Mouse (Mus musculus) spleen, adult 12 weeks (tissue): ENCODE results near the gene Cyp4x1.
"Not testable (repeated sequence)": the region's sequence is repeated elsewhere in the genome, so short reads cannot be mapped to it uniquely, and the experiment has no call there.

Experiments
- DNase-seq: peaks from one replicate; pipeline ENCODE4 v3.0.0; 2022; ENCODE audit warnings: low spot score

Gene Cyp4x1

DNA sequence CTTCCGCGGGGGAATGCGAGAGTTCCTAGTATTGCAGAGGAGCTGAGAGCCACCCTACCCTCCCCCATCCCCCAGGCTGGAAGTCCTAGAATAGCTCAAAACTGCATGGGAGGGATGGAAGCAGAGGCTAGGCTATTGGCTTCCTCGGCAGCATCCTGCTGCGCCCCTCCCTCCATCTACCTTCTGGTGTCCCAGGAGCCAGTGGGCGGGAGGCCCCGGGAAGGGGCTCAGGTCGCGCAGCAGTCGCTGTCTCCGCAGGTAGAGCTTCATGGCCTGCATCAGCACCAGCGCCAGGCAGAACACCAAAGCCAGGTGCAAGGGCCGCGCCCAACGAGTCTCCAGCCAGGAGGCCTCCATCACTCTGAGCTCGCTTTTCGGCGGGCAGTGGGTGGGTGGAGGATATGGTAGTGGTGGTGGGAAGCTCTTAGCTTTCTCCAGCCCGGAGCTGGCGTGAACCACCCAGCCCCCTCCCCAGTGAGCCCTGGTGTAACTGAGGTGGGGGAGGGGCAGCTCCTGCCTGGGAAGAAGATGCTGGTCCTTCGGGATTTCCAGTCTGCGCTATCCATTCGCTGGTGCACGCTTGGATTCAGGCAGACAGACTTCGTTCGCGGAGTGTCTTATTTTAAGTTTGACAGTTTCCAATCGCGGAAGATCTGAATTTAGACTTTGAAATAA lies at the start of gene Cyp4x1:
Gene Cyp4x1, minus strand, starts transcription at position 661 of the 675 bp plus-strand sequence.
- DNase-seq = no peak

DNA sequence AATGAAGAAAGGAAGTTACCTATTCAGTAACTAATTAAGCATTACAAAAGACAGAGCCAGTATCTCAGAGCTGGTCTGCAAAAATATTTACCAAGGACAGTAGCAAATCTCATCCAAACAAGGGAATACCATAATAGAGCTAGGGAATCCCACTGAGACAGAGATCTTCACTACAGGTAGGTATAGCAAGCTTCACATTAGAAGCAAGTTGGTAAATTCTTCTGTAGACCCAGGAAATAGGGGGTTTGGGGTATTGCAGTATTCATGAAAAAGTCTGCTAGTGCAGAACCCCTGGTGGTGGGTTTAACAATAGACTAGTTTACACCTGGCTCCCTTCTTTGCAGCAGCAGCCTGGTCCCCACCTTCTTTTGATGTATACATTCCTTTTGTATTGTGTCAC lies 42.1 kb upstream of the Cyp4x1 start:
- not testable (repeated sequence) for DNase-seq

DNA sequence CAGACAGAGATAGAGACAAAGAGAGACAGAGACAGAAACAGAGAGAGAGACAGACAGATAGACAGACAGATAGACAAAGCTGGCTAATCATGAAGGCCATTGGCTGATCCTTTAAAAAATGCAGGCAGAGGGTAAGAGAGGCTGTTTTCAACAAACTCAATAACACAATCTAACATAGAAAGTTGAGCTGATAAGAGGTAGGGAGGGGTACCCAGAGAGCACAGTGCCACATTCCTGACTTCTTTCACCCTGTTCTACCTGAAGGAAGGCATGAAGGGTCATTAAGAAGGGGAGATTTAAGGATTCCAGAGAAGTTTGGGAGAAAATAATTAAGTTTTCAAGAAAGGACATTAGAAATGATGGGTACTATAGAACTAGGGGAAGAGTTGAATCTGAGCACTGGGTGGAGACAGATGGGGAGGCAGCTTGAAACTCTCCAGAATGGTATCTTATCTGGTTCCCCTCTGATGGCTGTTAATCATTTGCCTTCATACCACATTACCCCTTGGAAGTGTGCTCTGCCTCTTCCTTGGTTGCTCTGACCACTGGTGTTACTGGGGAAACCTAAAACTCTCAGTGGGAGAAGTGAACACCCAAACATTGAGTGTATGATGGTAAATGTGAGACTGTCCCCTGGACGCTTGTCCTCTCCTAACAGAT lies 40.7 kb upstream of the Cyp4x1 start:
- no peak for DNase-seq

DNA sequence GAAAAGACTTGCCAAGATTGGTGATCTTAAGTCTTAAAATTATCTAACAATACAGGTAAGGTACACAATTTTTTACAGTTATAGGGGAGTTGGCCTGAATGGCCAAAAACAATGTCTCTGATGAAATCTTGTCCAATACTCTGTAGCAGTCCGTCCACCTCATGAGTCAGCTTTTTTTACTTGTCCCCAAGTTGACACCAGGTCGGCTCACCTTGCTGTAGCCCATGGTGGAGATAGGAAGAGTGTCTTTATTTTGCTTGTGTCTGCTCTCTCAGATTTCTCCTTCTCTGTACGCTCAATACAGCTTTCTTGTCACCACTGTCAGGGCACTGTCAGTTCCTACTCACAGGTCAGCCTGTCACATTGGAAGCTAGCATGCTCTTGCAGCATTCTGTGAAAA lies 24.9 kb upstream of the Cyp4x1 start:
- DNase-seq = not testable (repeated sequence)

DNA sequence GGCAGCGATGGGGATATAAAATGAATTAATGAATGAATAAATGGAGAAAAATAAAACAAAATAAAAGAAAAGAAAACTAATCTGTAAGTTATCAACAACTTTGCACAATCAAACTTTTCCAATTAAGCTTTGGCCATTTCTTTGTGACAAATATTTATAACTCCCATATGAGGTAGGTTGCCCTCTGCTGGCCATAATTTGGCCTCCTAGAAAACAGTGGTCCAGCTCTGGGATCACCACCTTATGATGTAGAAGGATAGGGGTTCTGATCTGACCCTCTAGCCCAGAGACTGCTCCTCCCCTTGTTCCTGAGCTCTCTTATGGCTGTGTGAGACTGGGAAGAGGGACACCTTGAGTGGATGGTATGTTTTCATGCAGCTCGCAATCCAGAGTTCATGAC lies 20.6 kb upstream of the Cyp4x1 start:
- DNase-seq = no peak

DNA sequence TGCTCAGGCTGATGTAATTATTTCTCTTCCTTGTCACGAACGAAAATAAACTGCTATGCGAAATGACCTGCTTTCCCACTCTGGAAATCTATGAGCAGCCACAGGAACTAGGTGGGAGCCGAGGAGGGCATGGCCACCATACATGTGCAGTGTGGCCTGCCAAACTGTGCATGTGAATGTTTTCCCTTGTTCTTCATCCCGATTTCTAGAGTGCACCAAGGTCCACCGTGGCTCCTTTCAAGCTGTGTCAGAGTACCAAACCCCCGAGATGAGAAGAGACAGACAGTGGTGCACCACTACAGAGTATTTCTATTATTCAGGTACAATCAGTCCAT lies 182 bp upstream of the Cyp4x1 start:
- DNase-seq = no peak

DNA sequence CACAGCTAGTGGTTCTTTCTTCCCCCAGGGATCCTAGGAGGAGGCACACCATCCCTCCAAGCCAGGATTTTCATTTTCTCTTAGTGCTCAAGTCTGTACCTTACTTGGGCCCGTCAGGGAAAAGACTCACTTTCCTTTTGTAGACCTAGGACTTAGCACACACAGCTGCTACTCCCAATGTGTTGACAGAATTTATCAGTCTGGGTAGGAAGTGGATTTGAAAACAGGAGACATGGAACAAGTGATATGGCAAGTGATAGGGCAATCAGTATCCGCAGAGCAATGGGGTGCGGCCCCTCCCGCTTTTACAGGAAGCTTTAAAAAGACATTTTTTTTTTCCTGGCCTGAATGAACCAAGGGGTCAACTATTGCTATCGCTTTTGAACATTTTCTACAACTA lies 996 bp downstream of the Cyp4x1 start:
- no peak for DNase-seq

DNA sequence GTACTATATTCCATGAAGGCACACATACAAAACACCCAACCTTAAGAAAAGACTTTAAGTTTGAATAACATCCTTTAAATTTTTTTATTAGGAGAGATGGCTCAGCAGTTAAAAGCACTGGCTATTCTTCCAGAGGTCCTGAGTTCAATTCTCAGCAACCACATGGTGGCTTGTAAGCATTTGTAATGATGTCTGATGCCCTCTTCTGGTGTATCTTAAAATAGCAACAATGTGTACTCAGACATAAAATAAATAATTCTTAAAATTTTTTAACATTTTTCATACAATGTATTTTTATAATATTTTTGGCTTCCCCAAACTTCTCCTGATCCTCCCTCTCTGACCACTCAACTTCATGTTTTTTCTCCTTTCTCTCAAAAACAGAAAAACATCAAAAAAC lies 9.4 kb downstream of the Cyp4x1 start:
- DNase-seq = no peak

DNA sequence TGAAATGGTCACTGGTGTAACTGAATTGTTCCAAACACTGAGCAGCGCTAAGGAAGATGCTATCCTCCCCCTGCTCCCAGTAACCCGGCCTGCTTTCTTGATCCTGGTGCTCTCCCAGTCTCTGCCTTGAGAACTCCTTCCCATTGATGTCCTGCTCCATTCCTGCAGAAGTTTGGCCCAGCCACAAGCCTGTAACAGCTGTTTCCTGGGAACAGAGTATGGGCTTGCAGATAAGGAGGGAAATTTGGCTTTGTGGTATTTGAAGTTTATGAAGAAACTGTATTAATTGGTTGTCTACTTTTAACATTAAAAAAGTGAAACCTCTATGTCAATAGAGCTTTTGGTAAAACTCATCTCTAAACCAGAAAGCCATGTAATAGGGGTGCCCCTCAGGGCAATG lies 10.6 kb downstream of the Cyp4x1 start:
- no peak for DNase-seq

DNA sequence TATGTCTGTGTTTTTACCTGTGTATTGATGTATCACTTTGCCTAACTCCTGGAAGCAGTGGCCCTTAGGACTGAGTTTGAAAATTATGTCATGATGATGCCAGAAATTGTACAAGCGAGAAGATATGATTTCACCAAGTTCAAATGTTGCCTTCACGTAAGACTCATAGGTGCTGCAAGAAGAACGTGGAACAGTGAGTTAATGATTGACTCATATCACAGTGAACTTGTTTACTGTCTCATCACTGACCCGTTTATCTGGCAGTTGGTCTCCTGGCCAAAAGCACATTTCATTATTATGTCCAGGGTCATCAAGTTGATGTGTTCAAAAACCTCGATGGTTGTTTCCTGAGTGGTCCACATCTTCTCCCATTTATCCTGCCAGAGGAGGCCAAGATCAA lies 12.5 kb downstream of the Cyp4x1 start:
- DNase-seq = no peak

DNA sequence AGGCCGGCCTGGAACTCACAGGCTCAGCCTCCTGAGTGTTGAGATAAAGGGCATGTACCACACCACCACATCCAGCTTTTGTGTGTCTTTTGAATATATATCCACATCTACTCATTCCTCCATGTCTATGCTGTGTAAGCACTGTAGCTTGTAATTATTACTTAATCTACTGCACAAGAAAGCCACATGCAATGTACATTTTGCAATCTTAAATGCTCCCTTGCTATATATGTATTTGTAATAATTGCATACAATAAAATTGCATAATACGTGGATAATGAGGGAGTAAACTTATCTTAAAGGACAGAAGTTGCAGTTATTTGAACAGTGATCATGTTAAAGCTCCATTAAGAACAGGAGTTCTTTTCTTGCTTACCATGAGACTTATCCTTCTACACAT lies 12.9 kb downstream of the Cyp4x1 start:
- no peak for DNase-seq

DNA sequence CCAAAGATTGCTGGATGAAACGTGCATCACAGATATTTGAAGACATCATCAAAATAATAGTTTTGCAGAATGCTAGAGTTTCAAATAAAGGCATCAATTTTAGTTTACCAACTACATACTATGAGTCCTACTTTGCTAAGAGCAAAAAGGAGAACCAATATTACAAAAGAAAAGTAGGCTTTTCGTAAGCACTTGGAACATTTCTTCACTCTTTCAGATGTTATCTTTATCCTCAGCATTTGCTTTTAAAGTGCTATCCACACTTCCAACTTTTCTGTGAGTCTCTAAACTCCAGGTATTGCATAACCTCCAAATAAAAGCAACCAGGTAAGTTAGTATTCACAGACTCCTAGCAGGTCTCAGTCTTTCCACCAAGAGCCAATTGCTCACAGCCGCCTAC lies 14.4 kb downstream of the Cyp4x1 start:
- DNase-seq = no peak

DNA sequence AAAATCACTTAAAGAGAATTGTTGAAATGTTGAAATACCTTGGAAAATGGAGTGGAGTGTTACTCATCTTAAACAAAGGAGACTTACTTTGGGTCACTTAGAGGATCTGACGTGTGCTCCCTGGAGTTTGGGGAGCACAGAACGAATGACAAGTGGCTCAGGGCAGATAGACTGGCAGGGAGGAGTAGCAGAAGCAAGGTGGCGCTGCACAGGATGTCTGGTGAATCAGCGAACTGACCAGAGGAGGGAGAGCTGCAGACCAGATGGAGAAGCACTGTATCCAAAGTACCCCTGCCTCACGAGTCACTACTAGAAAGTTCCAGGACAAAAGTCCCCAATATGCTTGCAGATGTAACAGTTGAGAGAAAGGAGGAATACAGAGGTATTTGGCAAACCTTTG lies 20.8 kb downstream of the Cyp4x1 start:
- DNase-seq = no peak

DNA sequence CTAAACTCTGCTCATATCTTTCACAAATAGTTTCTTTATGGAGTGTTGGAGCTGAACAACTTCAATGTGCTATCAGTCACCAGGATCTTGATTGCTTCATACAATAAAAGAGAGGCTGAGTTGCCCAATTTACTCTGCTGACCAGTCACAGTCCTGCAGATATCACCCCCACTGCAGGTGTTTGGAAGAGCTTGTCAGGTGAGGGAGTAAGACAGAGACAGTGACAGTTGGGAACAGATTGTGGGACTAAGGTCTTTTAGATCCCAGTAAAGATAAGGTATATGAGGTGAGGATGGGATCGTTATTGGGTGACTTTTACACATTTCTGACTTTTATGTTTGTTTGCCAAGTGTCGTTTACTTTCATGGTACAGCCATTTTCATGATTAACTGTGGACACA lies 22.9 kb downstream of the Cyp4x1 start:
- DNase-seq = no peak

DNA sequence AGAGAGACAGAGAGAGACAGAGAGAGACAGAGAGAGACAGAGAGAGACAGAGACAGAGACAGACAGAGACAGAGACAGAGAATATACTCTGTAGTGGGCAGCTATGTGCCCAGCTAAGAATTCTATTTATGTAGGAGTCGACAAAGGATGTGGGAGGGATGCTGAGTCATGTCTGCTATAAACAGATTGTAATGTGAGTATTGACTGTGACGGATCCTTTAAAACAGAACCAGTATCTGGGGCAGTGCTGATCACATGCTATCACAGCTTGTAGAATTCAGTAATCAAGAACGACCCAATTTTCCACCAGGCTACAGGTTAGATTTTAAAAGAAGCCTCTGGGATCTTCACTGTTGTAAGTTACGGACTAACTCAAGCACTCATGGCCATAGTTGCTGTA lies 30.6 kb downstream of the Cyp4x1 start:
- no peak for DNase-seq

DNA sequence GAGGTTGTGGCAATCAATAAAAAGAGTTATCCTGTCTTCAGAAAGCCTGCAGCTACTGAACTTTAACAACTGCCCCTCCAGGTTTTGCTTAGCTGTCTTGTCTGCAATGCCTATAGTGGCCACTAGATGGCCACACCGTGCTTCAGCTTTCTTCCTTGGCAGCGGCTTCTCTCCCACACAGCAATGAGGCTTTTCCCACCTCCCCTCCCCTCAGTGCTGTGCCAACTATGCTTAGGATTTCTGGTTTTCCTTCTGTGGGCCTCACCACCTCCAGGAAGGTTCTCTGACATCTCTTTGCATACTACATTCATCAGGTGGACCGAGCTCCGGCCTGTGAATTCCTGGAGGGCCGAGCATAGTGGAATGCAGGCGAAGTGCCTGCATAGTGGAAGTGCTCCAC lies 32.4 kb downstream of the Cyp4x1 start:
- peak; percentile 50 for DNase-seq

DNA sequence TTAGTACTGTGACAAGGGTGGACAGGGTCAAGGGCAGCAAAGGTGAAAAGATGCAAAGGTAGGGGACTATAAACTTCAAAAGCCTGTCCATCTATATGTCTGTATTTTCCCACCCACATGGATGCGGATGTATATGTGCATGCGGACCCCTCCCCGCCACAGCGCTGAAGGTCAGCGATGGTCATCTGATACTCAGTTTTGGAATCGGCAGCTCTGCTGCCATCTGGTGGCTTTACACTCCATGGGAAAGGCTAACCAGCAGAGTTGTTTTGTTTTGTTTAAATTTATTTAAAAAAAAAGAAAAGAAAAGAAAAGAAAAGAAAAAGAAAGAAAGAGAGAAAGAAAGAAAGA lies 37.0 kb downstream of the Cyp4x1 start:
- peak; percentile 22 for DNase-seq

DNA sequence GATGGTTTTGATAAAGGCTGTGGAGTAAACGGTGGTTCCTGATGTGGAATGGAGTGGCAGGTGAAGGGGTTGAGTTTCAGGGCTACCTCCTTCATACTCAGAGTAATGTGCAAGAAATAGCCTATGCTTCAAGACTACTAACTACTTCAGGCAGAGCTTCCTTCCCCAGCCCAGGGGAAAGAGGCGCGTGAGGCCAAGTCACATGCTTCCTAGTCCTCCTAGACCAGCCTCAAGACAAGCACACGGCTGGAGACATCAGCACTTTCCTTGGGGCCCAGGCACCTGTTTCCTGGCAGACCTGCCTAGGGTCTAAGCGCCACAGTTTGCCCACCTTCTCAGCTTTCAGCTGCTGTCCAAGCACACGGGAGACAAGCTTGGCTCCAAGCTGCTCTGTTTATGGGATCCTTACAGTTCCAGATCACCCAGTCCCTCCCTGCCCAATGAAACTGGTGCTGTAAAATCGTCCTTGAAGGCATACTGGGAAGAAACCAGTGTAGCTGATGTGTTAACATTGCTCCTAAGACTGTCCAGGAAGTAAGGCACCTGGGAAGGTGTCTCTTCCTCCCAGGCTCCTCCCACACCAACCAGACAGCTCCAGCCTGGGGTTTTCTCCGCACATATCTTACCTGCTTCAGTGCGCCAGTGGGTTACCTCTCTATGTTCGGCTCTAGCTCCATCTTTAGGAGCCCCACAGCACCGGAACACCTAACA lies 37.5 kb downstream of the Cyp4x1 start:
- peak; percentile 25 for DNase-seq

DNA sequence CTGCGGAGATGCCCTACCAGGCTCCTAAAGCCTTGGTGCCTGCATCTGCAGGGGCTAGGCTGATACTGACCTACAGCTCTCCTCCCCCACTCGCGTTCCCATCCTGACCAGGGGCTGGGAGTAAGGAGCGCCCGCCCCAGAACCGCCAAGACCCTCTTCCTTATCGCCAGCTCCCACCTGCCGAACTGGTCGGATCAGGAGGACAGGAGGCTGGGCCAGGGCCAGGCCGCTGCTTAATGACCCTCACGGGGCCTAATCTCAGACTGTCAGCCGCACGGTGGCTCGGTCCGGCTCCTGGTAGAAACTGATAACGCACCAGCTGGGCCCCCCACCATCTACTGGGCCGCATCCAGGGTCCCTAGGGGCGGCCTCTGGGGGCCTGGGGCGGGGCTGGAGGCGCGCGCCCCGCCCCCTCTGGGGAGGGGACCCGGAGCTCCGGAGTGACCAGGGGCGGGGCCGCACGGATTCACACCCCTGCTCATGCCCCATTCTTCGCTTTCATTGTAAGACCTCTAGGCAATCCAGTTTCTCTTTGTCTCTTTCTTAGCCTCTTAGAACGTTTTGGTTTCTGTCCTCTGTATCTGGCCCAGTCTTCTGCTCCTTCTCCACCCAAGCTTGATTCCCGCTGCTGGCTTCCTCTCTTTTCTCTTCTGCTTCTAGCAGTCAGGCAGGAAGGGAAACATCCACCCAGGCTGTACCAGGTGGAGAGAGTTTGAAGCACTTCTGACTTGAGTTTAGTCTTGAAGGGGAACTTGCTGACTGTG lies 38.2 kb downstream of the Cyp4x1 start:
- DNase-seq = peak; percentile 85

DNA sequence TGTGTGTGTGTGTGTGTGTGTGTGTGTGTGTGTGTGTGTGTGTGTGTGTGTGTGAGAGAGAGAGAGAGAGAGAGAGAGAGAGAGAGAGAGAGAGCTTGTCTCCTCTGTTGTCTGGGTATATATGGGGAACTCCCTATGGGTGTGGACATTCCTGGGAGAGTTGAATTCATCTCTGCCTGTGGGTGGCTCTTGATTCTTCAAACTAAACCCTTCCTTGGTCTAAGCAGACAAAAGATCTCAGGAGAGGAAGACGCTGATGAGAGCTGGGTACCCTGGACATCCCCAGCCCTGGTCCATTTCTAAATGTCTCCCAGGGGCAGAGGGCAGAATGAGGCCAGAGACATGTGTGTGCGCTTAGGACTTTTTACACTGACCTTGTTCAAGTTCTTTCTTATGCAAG lies 40.0 kb downstream of the Cyp4x1 start:
- no peak for DNase-seq

DNA sequence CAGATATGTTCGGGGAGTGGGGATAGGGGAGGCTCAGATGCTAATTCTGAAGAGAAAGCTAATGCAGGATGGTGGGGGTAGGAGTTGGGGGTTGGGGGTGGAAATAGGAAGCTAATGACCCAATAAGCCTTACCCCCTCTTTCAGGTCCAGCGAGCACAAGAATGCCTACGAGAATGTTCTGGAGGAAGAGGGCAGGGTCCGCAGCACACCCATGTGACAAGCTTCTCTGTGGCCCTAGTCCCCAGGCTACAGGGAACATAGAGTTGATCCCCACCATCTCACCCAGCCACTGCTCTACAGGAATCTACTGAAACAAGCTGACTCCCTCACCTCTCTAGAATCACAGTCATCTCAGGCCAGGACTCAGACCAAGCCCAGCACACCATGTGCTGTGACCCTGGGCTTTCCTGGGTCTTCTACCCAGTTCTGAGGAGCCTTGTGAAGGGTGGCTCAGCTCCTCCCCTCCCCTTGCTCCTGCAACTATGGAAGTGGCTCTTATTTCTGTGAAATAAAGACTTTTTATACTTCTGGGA lies 40.7 kb downstream of the Cyp4x1 start:
- DNase-seq = no peak

DNA sequence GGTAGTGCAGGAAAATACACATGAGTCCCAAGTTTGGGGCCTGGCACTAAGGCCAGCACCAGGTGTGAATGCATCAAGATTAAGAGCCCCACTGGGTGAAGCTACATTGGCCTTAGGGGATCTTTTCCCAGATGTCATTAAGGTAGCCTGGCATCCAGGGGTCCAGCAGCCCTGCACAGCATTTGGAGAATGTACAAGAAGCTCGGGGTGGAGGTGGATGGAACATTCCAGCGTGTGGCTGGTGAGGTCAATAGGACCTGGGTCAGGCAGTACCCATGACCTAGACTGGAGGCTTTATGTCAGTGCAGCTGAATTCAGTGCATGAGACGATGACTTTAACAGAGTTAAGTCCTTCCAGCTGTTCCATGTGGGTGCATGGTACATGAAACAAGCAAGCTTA lies 42.3 kb downstream of the Cyp4x1 start:
- no peak for DNase-seq

DNA sequence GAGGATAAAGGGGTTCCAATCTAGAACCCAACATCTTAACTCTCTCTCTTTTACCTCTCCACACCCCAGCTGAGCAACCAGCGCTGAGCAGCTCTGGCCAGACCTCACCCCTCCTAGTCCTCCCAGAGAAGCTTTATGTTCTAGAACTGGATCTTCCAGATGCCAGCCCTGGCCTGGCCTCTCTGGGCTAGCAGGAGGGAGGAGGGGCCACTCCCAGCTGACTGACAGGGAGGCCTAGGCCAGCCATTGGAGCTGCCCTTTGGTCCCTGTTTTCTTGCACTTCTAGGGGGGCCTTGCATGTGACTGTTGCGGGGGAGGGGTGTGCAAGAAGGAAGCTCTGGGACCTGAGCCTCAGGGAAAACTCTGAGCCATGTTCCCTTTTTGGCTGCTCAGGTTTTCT lies 43.5 kb downstream of the Cyp4x1 start:
- DNase-seq = no peak
